In genomic region chr9:114736442-114736841, GRCm38 (mm10) we compare ENCODE assay signal across 12 mouse cellular contexts. TPM values are rescaled to one million over a fixed set of nuclear protein-coding genes. Genes with fewer than 3 reads are reported as not detected.
A peak's percentile ranks its signal among the peaks of the same experiment; 100 is the strongest.
DNase-seq lines count a peak whose midpoint lies in the region; ATAC-seq lines count a peak whose summit lies in the region.
"Had no signal": no experiment of that assay in that cellular context is flagged by ENCODE, and none has a peak within 500 bp of the region (broad histone marks: within the 10 kb centered on the region; RNA-seq: fewer than 3 reads in every experiment).

No protein-coding gene starts in this region.

- H3K4me2 ChIP-seq in liver, embryonic 16.5 days (ENCODE audit: low read depth, low read length): no peak overlapping the region

- H3K9ac ChIP-seq in liver, embryonic 16.5 days (ENCODE audit: low read depth, low read length): no peak overlapping the region
- H3K9ac ChIP-seq: liver, embryonic 14.5 days had no signal

- H3K27me3 ChIP-seq in liver, embryonic 16.5 days (ENCODE audit: control insufficient read depth, insufficient read depth, low read depth, low read length): no peaks in the 10 kb centered on the region

- intact Hi-C loops in heart, postnatal 36 days (cut with DNase I): loop anchor here (10.0 kb wide), 1 partner anchor 342 kb away; the partner anchor contains the start of gene Crtap

- no peak overlapping the region for H3K27ac ChIP-seq in liver, embryonic 16.5 days (ENCODE audit: low read length)
- H3K27ac ChIP-seq: liver, embryonic 14.5 days had no signal

- H3K4me3 ChIP-seq in liver, embryonic 16.5 days (ENCODE audit: low read depth, low read length): no peak overlapping the region

- H3K36me3 ChIP-seq in liver, embryonic 16.5 days (ENCODE audit: control insufficient read depth, insufficient read depth): no peaks in the 10 kb centered on the region

- DNase-seq in NIH3T3 (ENCODE audit: low read depth): peak; percentile 25
- DNase-seq in embryo, embryonic 10.5 days (ENCODE audit: low spot score): peak; percentile 35
- peak; percentile 32 to 43 for DNase-seq in heart, postnatal 36 days
- DNase-seq in thymus, adult 18-20 months: no peak
- no peak for DNase-seq in frontal cortex, postnatal 10 days (ENCODE audit: low spot score in 2 of 2)
- DNase-seq in thymus, postnatal 25 days: no peak
- DNase-seq: cerebellum, adult 11-12 months; gastrocnemius, postnatal 10 days; thymus, postnatal 4 days had no signal

- peaks cover 40% of the 10 kb centered on the region for H3K4me1 ChIP-seq in liver, embryonic 16.5 days (ENCODE audit: control insufficient read depth, low read depth, low read length)

- WGBS in liver, embryonic 16.5 days (ENCODE audit: insufficient replicate concordance): 77% methylated on average over 11 of the region's 11 CpGs

- ATAC-seq in liver, embryonic 16.5 days (ENCODE audit: low read depth): peak; percentile 62
- no peak for ATAC-seq in granulocyte monocyte progenitor cell, adult 5-6 weeks (replicated peaks; ENCODE audit: poor library complexity, severe bottlenecking)

- H3K9me3 ChIP-seq in liver, embryonic 16.5 days (replicated peaks; ENCODE audit: control insufficient read depth, low read length): no peaks in the 10 kb centered on the region

RNA-seq across cellular contexts. Expression of gene Cmtm6, which starts 5.5 kb away (rescaled TPM):
- total RNA-seq in heart, postnatal 36 days (2021): 10 to 100 TPM; 22.3 to 22.4 TPM
- 28.9 and 32.2 TPM in 2 replicates for polyA plus RNA-seq in liver, embryonic 16.5 days (2015; fragmentation: Nextera tagmentation; extraction: Ambion mirVana)
- total RNA-seq in granulocyte monocyte progenitor cell, adult 5-6 weeks (2014; fragmentation: Nextera tagmentation): 26.2 and 30.5 TPM in 2 replicates
- total RNA-seq in granulocyte monocyte progenitor cell, adult 5-6 weeks (2017): 46.7 and 50.0 TPM in 2 replicates

RNA-seq across cellular contexts. Expression of gene Cmtm7, which starts 45.2 kb away (rescaled TPM):
- total RNA-seq in heart, postnatal 36 days (2021): 10 to 100 TPM; 12.0 to 15.0 TPM
- 48.4 and 50.5 TPM in 2 replicates for polyA plus RNA-seq in liver, embryonic 16.5 days (2015; fragmentation: Nextera tagmentation; extraction: Ambion mirVana)
- 966 and 1,044 TPM in 2 replicates for total RNA-seq in granulocyte monocyte progenitor cell, adult 5-6 weeks (2014; fragmentation: Nextera tagmentation)
- total RNA-seq in granulocyte monocyte progenitor cell, adult 5-6 weeks (2017): 864 and 928 TPM in 2 replicates

RNA-seq across cellular contexts. Expression of gene Dync1li1, which starts 47.9 kb away (rescaled TPM):
- 10 to 100 TPM; 69.9 to 88.1 TPM for total RNA-seq in heart, postnatal 36 days (2021)
- polyA plus RNA-seq in liver, embryonic 16.5 days (2015; fragmentation: Nextera tagmentation; extraction: Ambion mirVana): 18.4 and 19.3 TPM in 2 replicates
- 23.6 and 32.6 TPM in 2 replicates for total RNA-seq in granulocyte monocyte progenitor cell, adult 5-6 weeks (2014; fragmentation: Nextera tagmentation)
- total RNA-seq in granulocyte monocyte progenitor cell, adult 5-6 weeks (2017): 44.0 and 45.1 TPM in 2 replicates

Comparison
In these comparisons a context has a peak if more than half of its experiments do, and no peak if none do; other contexts are left out.
1. DNase-seq: peak in NIH3T3 (single experiment), embryo, embryonic 10.5 days (single experiment) and heart, postnatal 36 days (2 of 2); none in thymus, adult 18-20 months (0 of 2), frontal cortex, postnatal 10 days (0 of 2) and thymus, postnatal 25 days (single experiment).
2. RNA of gene Cmtm7, which starts 45.2 kb away (total RNA-seq): 864 to 1,044 TPM in granulocyte monocyte progenitor cell, adult 5-6 weeks; 12.0 to 15.0 TPM in heart, postnatal 36 days; every median in the first group is over 10 times any median in the second.